Mouse (Mus musculus) colon, adult 2 months (tissue): Measurements from ENCODE around the gene Abcg1. TPM values are rescaled to one million over a fixed set of nuclear protein-coding genes. Genes with fewer than 3 reads are reported as not detected.

Source experiments
- polyA plus RNA-seq: library from polyadenylated mRNA; depleted of rRNA; stranded (reverse); fragments of >200 nt; gene quantifications from 2 replicates; pipeline ENCODE4 v1.2.3, GENCODE M21; 2012; rRNA removed

The Abcg1 gene
- 5.5 and 5.8 TPM in 2 replicates for polyA plus RNA-seq

GRCm38 (mm10) chr17:31057151-31057890, at the start of gene Abcg1:
TSS of gene Abcg1 (plus strand) at chr17:31057675.

DNA sequence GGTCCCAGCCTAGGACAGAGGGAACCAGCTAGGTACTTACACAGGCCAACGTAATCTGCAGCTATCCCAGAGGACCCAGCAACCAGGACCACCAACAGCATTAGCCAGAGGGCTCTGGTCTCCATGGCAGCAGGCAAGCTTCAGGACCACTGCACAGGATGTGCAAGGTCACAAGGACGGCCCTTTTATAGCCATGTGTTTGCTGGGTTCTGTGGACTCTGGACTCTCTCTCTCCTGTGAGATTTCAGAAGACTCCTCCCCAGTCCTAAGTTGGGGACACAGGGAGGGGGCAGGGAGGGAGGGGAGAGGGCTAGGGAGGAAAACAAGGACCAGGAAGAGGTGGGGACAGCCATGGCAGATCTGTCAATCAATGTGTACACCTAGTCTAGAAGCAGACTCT, 72.0 kb downstream of the Abcg1 start, which contains the start of gene Tff3:
TSS of gene Tff3 (minus strand) at position 195 of the 400 bp plus-strand sequence.

DNA sequence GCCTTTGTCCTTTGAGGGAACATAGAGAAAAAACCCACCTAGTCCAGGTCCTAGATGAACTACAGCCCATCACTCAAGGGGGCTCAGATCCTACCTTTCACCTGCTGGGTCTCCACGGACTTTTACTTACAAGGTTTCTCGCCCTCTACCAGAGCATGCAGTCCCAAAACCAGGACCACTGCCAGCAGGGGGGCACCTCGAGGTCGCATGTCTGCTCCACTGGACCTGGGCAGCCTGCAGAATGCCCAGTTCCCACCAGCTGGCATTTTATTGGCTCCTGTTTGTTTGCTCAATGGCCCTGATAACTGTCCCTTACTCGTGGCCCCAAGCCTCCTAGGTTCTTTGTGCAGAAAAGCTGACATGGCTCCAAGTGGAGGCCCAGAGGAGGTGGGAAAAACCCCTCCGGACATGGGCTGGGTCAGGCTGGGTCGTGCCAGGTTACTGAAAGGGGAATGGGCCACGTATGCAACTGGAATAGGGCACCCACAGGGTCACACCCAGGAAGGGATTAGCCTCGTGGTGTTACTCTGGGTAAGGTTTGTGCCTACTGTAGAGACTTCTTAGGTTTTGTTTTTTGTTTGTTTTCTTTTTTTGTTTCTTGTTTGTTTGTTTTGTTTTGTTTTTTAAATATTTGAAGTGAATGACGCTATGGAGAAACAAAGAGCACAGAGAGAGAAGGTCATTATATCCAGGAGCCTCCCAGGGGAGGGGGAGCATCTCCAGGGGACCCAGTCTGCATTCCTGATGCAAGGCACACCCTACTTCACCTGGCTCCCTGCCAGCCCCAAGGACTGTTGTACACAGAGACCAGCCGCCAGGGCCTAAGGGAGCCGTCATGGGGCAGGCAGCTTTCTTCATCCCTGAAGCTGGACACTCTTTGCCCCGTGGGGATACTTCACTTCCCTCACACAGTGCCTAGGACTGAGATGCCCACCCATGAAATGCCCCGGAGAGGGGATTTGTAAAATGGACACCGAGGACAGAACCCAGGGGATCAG, 86.9 kb downstream of the Abcg1 start, which contains the start of gene Tff2:
TSS of gene Tff2 (minus strand) at position 243 of the 998 bp plus-strand sequence.

GRCm38 (mm10) chr17:31165127-31165526, 107.7 kb downstream of the Abcg1 start, which contains the start of gene Tff1:
TSS of gene Tff1 (minus strand) at chr17:31165277.

Other genes starting within 250 kb of the Abcg1 start
- gene Glp1r, start 155.9 kb upstream of the Abcg1 start, polyA plus RNA-seq: 0.29 and 0.31 TPM in 2 replicates
- not detected in 2 replicates for gene Umodl1, start 103.0 kb upstream of the Abcg1 start, polyA plus RNA-seq
- 6,008 and 6,282 TPM in 2 replicates for gene Tff3, start 72.0 kb downstream of the Abcg1 start, polyA plus RNA-seq
- gene Tff2, start 86.6 kb downstream of the Abcg1 start, polyA plus RNA-seq: 2.7 and 112 TPM in 2 replicates
- gene Tff1, start 107.6 kb downstream of the Abcg1 start, polyA plus RNA-seq: 0.24 TPM in 1 of 2 replicates, not detected in the other
- gene Tmprss3, start 141.3 kb downstream of the Abcg1 start, polyA plus RNA-seq: not detected in 2 replicates
- gene Ubash3a, start 150.2 kb downstream of the Abcg1 start, polyA plus RNA-seq: 0.61 and 0.63 TPM in 2 replicates
- gene Rsph1, start 219.7 kb downstream of the Abcg1 start, polyA plus RNA-seq: 0.47 and 0.78 TPM in 2 replicates
- 300 and 305 TPM in 2 replicates for gene Slc37a1, start 229.1 kb downstream of the Abcg1 start, polyA plus RNA-seq